Mouse (Mus musculus): ENCODE measurements around the gene Bcan. TPM values are rescaled to one million over a fixed set of nuclear protein-coding genes. Genes with fewer than 3 reads are reported as not detected.

Gene Bcan
- polyA plus RNA-seq, 3 experiments from 2014 or later = not detected

GRCm38 (mm10) chr3:87996971-87997614 lies 2.9 kb downstream of the Bcan start:
- ATAC-seq = no peak

GRCm38 (mm10) chr3:87996401-87996800 lies 3.6 kb downstream of the Bcan start:
- ATAC-seq = no peak

GRCm38 (mm10) chr3:87995331-87995730 lies 4.7 kb downstream of the Bcan start:
- ATAC-seq = no peak

- ATAC-seq = no peak
These were observed 6.6 kb downstream of the Bcan start for GRCm38 (mm10) chr3:87993436-87993835.

GRCm38 (mm10) chr3:87989935-87990334 lies 10.1 kb downstream of the Bcan start:
- ATAC-seq = no peak

- ATAC-seq = no peak
These were observed 12.0 kb downstream of the Bcan start for GRCm38 (mm10) chr3:87988068-87988467.

GRCm38 (mm10) chr3:87987633-87988032 lies 12.4 kb downstream of the Bcan start:
- peak; percentile 18 for ATAC-seq

GRCm38 (mm10) chr3:87986868-87987267 lies 13.2 kb downstream of the Bcan start:
- peak; percentile 86 for ATAC-seq

GRCm38 (mm10) chr3:87985505-87986320 lies 14.3 kb downstream of the Bcan start:
- ATAC-seq = no peak

GRCm38 (mm10) chr3:87984094-87984493 lies 15.9 kb downstream of the Bcan start:
- ATAC-seq = no peak

- ATAC-seq = no peak
These were observed 16.4 kb downstream of the Bcan start for GRCm38 (mm10) chr3:87983627-87984026.

- ATAC-seq = no peak
These were observed 17.0 kb downstream of the Bcan start for GRCm38 (mm10) chr3:87982836-87983601.

- no peak for ATAC-seq
These were observed 17.9 kb downstream of the Bcan start for GRCm38 (mm10) chr3:87981894-87982835.

- ATAC-seq = no peak
These were observed 18.7 kb downstream of the Bcan start for GRCm38 (mm10) chr3:87981214-87981760.

GRCm38 (mm10) chr3:87980728-87981127 lies 19.3 kb downstream of the Bcan start:
- no peak for ATAC-seq

GRCm38 (mm10) chr3:87980085-87980484 lies 19.9 kb downstream of the Bcan start:
- ATAC-seq = no peak

- no peak for ATAC-seq
These were observed 20.5 kb downstream of the Bcan start for GRCm38 (mm10) chr3:87979493-87979892.

GRCm38 (mm10) chr3:87974381-87974987 lies 25.5 kb downstream of the Bcan start:
- ATAC-seq = no peak

GRCm38 (mm10) chr3:87973593-87974380 lies 26.2 kb downstream of the Bcan start:
- no peak for ATAC-seq

- no peak for ATAC-seq
These were observed 27.3 kb downstream of the Bcan start for GRCm38 (mm10) chr3:87972776-87973175.
